Mouse (Mus musculus): ENCODE results near the gene Gsdma2. TPM values are rescaled to one million over a fixed set of nuclear protein-coding genes. Genes with fewer than 3 reads are reported as not detected.
"Not testable (repeated sequence)": the region's sequence is repeated elsewhere in the genome, so short reads cannot be mapped to it uniquely, and the experiment has no call there.

Gsdma2 gene
- polyA plus RNA-seq, 1 experiment, result not detected

- no peak overlapping the region for H3K27ac ChIP-seq (ENCODE audit: insufficient read depth, low read depth, low read length)
- WGBS, result 84% methylated on average over 3 of the region's 3 CpGs
- TF ChIP-seq CTCF (IDR thresholded peaks at IDR 0.05; ENCODE audit: insufficient read depth, low read depth, low read length) (no peak), POLR2A (IDR thresholded peaks at IDR 0.05; ENCODE audit: insufficient read depth, low read depth, low read length) (no peak)
Measured at GRCm38 (mm10) chr11:98644757-98645156, 1.8 kb upstream of the Gsdma2 start.

GRCm38 (mm10) chr11:98645946-98646345 lies 613 bp upstream of the Gsdma2 start:
- Histone ChIP-seq H3K4me1 (ENCODE audit: control insufficient read depth, insufficient read depth, low read length) (no peaks in the 10 kb centered on the region), H3K27ac (ENCODE audit: insufficient read depth, low read depth, low read length) (no peak overlapping the region), H3K4me3 (ENCODE audit: insufficient read depth, low read depth, low read length) (no peak overlapping the region)
- TF ChIP-seq POLR2A (IDR thresholded peaks at IDR 0.05; ENCODE audit: insufficient read depth, low read depth, low read length) (no peak), CTCF (IDR thresholded peaks at IDR 0.05; ENCODE audit: insufficient read depth, low read depth, low read length) (no peak)
- WGBS, result 80% methylated on average over 2 of the region's 2 CpGs

More at GRCm38 (mm10) chr11:98644757-98645156, 1.8 kb upstream of the Gsdma2 start:
- Histone ChIP-seq H3K4me1 (ENCODE audit: control insufficient read depth, insufficient read depth, low read length) (no peaks in the 10 kb centered on the region), H3K4me3 (ENCODE audit: insufficient read depth, low read depth, low read length) (no peak overlapping the region)

GRCm38 (mm10) chr11:98655076-98655475 lies 8.5 kb downstream of the Gsdma2 start:
- not testable (repeated sequence) for H3K27ac ChIP-seq (ENCODE audit: insufficient read depth, low read depth, low read length); H3K4me1 ChIP-seq (ENCODE audit: control insufficient read depth, insufficient read depth, low read length); H3K4me3 ChIP-seq (ENCODE audit: insufficient read depth, low read depth, low read length)
- WGBS, result 10% methylated on average over 7 of the region's 7 CpGs

- no peak for TF ChIP-seq POLR2A (IDR thresholded peaks at IDR 0.05; ENCODE audit: insufficient read depth, low read depth, low read length)
- TF ChIP-seq CTCF (IDR thresholded peaks at IDR 0.05; ENCODE audit: insufficient read depth, low read depth, low read length), result no peak
- 3% methylated on average over 6 of the region's 6 CpGs for WGBS
- no peak overlapping the region for H3K27ac ChIP-seq (ENCODE audit: insufficient read depth, low read depth, low read length)
- no peak overlapping the region for H3K4me3 ChIP-seq (ENCODE audit: insufficient read depth, low read depth, low read length)
- H3K4me1 ChIP-seq (ENCODE audit: control insufficient read depth, insufficient read depth, low read length), result no peaks in the 10 kb centered on the region
Measured at GRCm38 (mm10) chr11:98660517-98660916, 14.0 kb downstream of the Gsdma2 start.

GRCm38 (mm10) chr11:98664091-98664490 lies 17.5 kb downstream of the Gsdma2 start, which contains the start of gene Gsdma:
Gene Gsdma (plus strand): TSS chr11:98664351.
- WGBS, result 41% methylated on average over 4 of the region's 4 CpGs

GRCm38 (mm10) chr11:98668984-98669383 lies 22.4 kb downstream of the Gsdma2 start:
- 61% methylated on average over 2 of the region's 2 CpGs for WGBS
- H3K27ac ChIP-seq (ENCODE audit: insufficient read depth, low read depth, low read length), result no peak overlapping the region
- TF ChIP-seq CTCF (IDR thresholded peaks at IDR 0.05; ENCODE audit: insufficient read depth, low read depth, low read length), result no peak
- no peak for TF ChIP-seq POLR2A (IDR thresholded peaks at IDR 0.05; ENCODE audit: insufficient read depth, low read depth, low read length)

More at GRCm38 (mm10) chr11:98664091-98664490, 17.5 kb downstream of the Gsdma2 start, which contains the start of gene Gsdma:
- no peak within 1 kb of the TSS for H3K4me3 ChIP-seq (ENCODE audit: insufficient read depth, low read depth, low read length)
- H3K27ac ChIP-seq (ENCODE audit: insufficient read depth, low read depth, low read length), result no peak within 1 kb of the TSS
- no peaks in the 10 kb centered on the region for H3K4me1 ChIP-seq (ENCODE audit: control insufficient read depth, insufficient read depth, low read length)
- TF ChIP-seq CTCF (IDR thresholded peaks at IDR 0.05; ENCODE audit: insufficient read depth, low read depth, low read length) (no peak), POLR2A (IDR thresholded peaks at IDR 0.05; ENCODE audit: insufficient read depth, low read depth, low read length) (no peak)

GRCm38 (mm10) chr11:98671284-98671815 lies 24.8 kb downstream of the Gsdma2 start:
- WGBS, result 71% methylated on average over 3 of the region's 3 CpGs
- Histone ChIP-seq H3K27ac (ENCODE audit: insufficient read depth, low read depth, low read length) (no peak overlapping the region), H3K4me1 (ENCODE audit: control insufficient read depth, insufficient read depth, low read length) (peaks cover 5% of the 10 kb centered on the region), H3K4me3 (ENCODE audit: insufficient read depth, low read depth, low read length) (no peak overlapping the region)
- TF ChIP-seq POLR2A (IDR thresholded peaks at IDR 0.05; ENCODE audit: insufficient read depth, low read depth, low read length), result no peak

More at GRCm38 (mm10) chr11:98668984-98669383, 22.4 kb downstream of the Gsdma2 start:
- H3K4me3 ChIP-seq (ENCODE audit: insufficient read depth, low read depth, low read length), result no peak overlapping the region
- H3K4me1 ChIP-seq (ENCODE audit: control insufficient read depth, insufficient read depth, low read length), result peaks cover 5% of the 10 kb centered on the region

GRCm38 (mm10) chr11:98671857-98672256 lies 25.3 kb downstream of the Gsdma2 start:
- Histone ChIP-seq H3K4me1 (ENCODE audit: control insufficient read depth, insufficient read depth, low read length) (peaks cover 5% of the 10 kb centered on the region), H3K4me3 (ENCODE audit: insufficient read depth, low read depth, low read length) (no peak overlapping the region), H3K27ac (ENCODE audit: insufficient read depth, low read depth, low read length) (no peak overlapping the region)
- TF ChIP-seq POLR2A (IDR thresholded peaks at IDR 0.05; ENCODE audit: insufficient read depth, low read depth, low read length) (no peak), CTCF (IDR thresholded peaks at IDR 0.05; ENCODE audit: insufficient read depth, low read depth, low read length) (no peak)
- 39% methylated on average over 5 of the region's 5 CpGs for WGBS

GRCm38 (mm10) chr11:98672482-98672881 lies 25.9 kb downstream of the Gsdma2 start:
- no peak overlapping the region for H3K4me3 ChIP-seq (ENCODE audit: insufficient read depth, low read depth, low read length)
- peaks cover 5% of the 10 kb centered on the region for H3K4me1 ChIP-seq (ENCODE audit: control insufficient read depth, insufficient read depth, low read length)
- WGBS, result 89% methylated on average over 5 of the region's 5 CpGs
- no peak overlapping the region for H3K27ac ChIP-seq (ENCODE audit: insufficient read depth, low read depth, low read length)
- TF ChIP-seq POLR2A (IDR thresholded peaks at IDR 0.05; ENCODE audit: insufficient read depth, low read depth, low read length) (no peak), CTCF (IDR thresholded peaks at IDR 0.05; ENCODE audit: insufficient read depth, low read depth, low read length) (no peak)

GRCm38 (mm10) chr11:98673136-98673535 lies 26.6 kb downstream of the Gsdma2 start:
- not testable (repeated sequence) for H3K27ac ChIP-seq (ENCODE audit: insufficient read depth, low read depth, low read length); H3K4me1 ChIP-seq (ENCODE audit: control insufficient read depth, insufficient read depth, low read length)
- TF ChIP-seq CTCF (IDR thresholded peaks at IDR 0.05; ENCODE audit: insufficient read depth, low read depth, low read length), result 0 out of 2 replicates have a peak, but pooled peaks have one; percentile 9
- 0 out of 2 replicates have a peak overlapping the region, but pooled peaks have one; percentile 22 for H3K4me3 ChIP-seq (ENCODE audit: insufficient read depth, low read depth, low read length)
- WGBS, result 1% methylated on average over 7 of the region's 7 CpGs

All from olfactory bulb, adult 2 months (tissue).